Mouse (Mus musculus): ENCODE measurements around the gene Phlda1.

Gene Phlda1

DNA sequence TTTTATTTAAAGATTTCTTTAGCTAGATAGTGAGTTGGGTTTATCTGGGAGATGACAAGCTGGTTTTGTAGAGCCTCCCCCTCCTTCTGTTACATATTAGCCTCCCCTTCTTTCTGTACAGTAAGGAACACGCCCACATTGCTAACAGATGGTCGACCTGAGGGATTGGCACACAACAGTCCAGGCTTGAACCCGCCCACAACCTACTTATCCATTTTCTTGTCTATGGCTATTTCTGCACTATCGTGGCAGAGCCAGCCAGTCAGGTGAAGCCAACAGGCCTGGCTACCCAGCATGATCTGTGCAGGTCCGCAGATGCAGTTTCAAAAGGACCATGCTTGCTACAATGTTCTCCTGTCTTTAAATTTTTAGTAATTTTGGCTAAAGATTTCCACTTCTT lies 21.0 kb downstream of the Phlda1 start:
- DNase-seq (ENCODE audit: extremely low read depth, low read depth), result no peak

GRCm38 (mm10) chr10:111527613-111528012 lies 21.5 kb downstream of the Phlda1 start:
- no peak for DNase-seq (ENCODE audit: extremely low read depth, low read depth)

DNA sequence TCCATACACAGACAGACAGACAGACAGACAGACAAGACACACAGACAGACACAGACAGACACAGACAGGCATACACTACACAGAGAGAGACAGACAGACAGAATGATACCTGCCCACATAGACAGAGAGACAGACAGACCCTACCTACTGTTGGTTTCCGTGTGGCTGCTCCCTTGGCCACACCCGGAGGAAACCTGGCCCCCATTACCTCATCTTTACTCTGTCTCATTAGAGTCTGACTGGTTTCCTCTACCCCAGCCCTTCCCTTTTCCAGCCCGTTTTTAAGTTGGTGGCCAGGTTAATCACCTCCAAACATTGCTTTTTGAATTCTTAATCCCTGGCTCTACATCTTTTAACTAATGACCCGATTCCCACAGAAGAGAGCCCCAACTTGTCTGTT lies 22.2 kb downstream of the Phlda1 start:
- no peak for DNase-seq (ENCODE audit: extremely low read depth, low read depth)

DNA sequence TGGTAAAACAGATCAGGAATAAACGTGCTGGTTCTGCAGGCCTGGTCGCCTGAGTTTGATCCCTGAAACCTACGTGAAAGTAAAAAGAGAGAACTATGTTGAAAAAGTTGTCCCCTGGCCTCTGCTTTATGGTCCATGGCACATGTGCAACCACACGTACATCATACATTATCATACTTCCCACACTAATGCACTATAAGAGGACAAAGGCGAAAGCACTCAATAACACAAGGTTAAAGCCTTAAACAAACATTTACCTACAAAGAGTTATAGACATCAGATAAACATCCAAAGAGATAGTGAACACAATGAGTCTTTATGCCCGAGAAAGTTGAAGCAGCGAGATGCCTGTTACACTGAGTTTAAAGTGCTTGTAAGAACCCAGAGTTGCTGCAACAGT lies 24.3 kb downstream of the Phlda1 start:
- DNase-seq (ENCODE audit: extremely low read depth, low read depth), result no peak

DNA sequence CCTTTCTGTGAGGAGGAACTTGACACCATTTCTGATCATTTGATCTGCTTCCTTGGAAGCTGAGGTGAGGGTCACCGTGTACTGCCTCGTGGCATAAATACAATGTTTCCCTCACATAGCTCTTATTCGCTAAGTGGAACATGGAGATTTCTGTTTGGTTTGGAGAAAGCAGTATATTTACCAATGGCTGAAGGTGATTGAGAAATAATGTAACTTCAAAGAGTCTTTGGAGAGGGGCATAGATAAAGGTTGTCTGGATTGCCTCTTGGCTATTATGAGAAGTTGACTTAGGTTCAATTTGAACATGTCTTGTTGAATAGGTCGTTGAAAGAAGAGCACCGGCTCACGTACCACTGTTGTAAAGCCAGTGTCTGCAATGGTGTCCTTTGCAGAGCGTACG lies 28.6 kb downstream of the Phlda1 start:
- no peak for DNase-seq (ENCODE audit: extremely low read depth, low read depth)

GRCm38 (mm10) chr10:111537410-111537809 lies 31.3 kb downstream of the Phlda1 start:
- no peak for DNase-seq (ENCODE audit: extremely low read depth, low read depth)

- DNase-seq (ENCODE audit: extremely low read depth, low read depth), result no peak
Measured at GRCm38 (mm10) chr10:111539724-111540324, 33.7 kb downstream of the Phlda1 start.

DNA sequence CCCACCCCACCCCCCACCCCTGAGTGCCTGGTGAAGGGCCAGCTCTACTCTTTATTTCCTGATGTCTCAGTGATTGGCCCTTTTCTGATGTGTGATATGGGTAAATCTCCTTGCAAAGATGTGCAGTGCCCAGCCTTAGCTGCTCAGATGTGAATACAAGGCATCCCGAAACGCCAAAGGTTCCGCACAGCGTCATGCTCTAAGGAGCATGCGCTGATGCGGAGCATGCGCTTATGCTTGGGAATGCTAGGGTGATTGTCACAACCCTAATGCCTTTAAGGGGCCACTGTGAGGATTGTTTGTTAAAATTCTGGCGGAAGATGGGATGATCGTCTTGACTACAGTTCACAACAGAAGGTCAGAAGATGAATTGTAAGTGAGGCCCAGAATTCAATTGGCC lies 34.6 kb downstream of the Phlda1 start:
- DNase-seq (ENCODE audit: extremely low read depth, low read depth), result no peak

DNA sequence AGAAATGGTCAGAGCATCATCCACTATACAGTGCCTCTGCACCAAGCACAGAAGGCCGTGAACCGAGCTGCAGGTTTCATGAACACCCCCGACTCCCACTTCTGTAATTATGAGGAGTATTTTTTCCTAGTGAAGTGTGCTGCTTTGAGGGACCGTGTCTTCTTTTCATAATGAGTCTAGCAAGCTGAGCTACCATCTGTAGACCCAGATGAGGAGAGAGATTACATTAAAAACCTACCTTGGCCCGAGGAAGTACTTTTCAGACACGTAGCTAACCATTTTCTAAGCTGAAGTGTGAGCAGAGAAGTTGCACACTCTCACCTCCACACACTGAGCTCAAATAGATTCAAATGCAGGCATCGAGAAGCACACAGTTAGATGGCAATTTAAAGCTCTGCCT lies 37.0 kb downstream of the Phlda1 start:
- no peak for DNase-seq (ENCODE audit: extremely low read depth, low read depth)

DNA sequence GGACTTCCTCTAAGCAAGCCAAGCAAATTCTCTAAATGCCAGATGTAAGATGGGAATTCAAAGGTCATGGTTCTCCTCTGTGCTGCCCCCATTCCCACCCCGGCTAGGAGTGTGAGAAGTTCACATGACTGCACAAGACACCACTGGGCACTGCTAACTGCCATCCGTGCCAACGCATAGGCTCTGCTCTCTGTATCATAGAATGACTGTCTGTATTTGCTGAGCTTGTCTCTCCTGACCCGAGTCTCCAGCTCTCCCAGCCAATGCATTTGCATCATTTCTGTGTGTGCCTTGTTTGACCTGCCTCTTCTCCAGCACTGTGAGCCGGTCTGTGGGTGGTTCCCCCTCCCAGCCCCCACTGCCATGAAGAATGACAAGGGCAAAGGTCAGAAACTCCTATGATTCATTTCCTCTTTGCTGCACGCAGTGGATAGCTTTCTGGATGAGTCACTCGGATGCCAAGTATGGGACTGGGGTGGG lies 37.7 kb downstream of the Phlda1 start:
- no peak for DNase-seq (ENCODE audit: extremely low read depth, low read depth)

GRCm38 (mm10) chr10:111544311-111544710 lies 38.2 kb downstream of the Phlda1 start:
- no peak for DNase-seq (ENCODE audit: extremely low read depth, low read depth)

GRCm38 (mm10) chr10:111545648-111546047 lies 39.6 kb downstream of the Phlda1 start:
- DNase-seq (ENCODE audit: extremely low read depth, low read depth), result no peak

- DNase-seq (ENCODE audit: extremely low read depth, low read depth), result no peak
Measured at GRCm38 (mm10) chr10:111547881-111548372, 41.8 kb downstream of the Phlda1 start.

- DNase-seq (ENCODE audit: extremely low read depth, low read depth), result no peak
Measured at GRCm38 (mm10) chr10:111550075-111550695, 44.1 kb downstream of the Phlda1 start.

DNA sequence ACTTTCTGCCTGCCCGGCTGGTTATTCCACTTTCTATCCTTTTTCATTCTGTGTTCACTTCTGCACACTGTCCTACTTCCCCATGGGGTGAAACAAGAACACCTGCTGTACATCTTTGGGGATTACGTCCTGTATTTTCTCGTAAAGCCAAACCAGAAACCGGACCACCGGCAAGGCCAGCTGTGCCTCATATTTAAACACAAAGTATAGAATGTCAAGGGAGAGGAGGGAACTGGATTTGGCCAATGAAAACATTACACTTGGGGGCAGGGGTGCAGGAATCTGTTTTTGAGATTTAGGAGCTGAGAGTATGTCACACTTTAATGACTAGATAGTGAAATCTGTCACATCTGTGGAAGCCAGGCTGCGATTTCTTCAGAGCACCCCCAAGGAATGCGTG lies 47.6 kb downstream of the Phlda1 start:
- no peak for DNase-seq (ENCODE audit: extremely low read depth, low read depth)

DNA sequence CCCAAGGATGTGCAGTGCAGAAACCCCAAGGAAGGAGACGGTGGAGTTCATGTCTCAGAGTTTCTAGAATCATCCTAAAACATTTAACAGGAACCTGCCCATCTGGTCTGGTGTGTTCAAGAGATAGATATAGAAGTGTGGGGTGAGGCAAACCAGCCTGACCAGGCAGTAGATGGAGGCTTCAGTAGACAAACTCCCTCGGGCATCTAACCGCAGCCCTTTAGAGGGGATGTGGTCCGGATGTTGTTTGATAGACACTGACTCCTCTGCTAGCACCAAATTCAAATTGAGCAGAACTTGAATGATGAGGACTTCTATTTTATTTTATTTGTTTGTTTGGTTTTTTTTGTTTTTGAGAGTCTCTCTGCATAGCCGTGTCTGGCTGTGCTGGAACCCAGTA lies 48.6 kb downstream of the Phlda1 start:
- no peak for DNase-seq (ENCODE audit: extremely low read depth, low read depth)

DNA sequence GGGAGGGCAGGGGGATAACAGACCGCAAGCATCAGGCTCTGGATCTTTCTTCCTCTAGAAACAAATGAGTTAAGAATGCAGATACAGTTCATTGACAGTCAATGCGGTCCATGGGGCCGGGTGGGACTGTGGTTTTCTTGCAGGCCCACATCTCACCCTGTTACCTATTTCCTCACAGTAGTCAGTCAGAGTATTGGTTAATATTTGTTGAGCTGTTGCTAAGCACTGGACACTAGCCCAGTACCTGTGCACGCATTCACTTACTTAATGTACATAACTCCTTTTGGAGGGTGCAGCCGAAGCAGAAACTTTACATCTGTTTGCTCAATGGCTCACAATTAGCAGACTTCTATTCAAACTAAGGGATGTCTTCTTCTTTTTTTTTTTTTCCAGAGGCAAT lies 52.1 kb downstream of the Phlda1 start:
- no peak for DNase-seq (ENCODE audit: extremely low read depth, low read depth)

All from MEL-GATA-1-ER (cell line).